ENCODE assay signal across 24 mouse cellular contexts in genomic region chr10:30000836-30001235, GRCm38 (mm10).
DNase-seq lines count a peak whose midpoint lies in the region; ATAC-seq and TF ChIP-seq lines count a peak whose summit lies in the region.
"Had no signal": no experiment of that assay in that cellular context is flagged by ENCODE, and none has a peak within 500 bp of the region (broad histone marks: within the 10 kb centered on the region; RNA-seq: fewer than 3 reads in every experiment).

No protein-coding gene starts in this region.

- no peaks in the 10 kb centered on the region for H3K27me3 ChIP-seq in liver, embryonic 13.5 days
- no peaks in the 10 kb centered on the region for H3K27me3 ChIP-seq in stomach, embryonic 15.5 days (replicated peaks)
- no peaks in the 10 kb centered on the region for H3K27me3 ChIP-seq in stomach, postnatal 0 days (ENCODE audit: control insufficient read depth, insufficient read depth, low read length)
- H3K27me3 ChIP-seq in liver, postnatal 0 days (ENCODE audit: insufficient read depth, low read length): no peaks in the 10 kb centered on the region
- H3K27me3 ChIP-seq: embryonic facial prominence, embryonic 12.5 days; embryonic facial prominence, embryonic 15.5 days; forebrain, embryonic 13.5 days; hindbrain, embryonic 12.5 days; hindbrain, embryonic 15.5 days had no signal

- TF ChIP-seq CTCF in stomach, postnatal 0 days (IDR thresholded peaks at IDR 0.05; ENCODE audit: low read depth): no peak
- no peak for TF ChIP-seq CTCF in liver, postnatal 0 days (IDR thresholded peaks at IDR 0.05; ENCODE audit: low read depth)

- no peak overlapping the region for H3K4me3 ChIP-seq in liver, embryonic 13.5 days (replicated peaks)
- no peak overlapping the region for H3K4me3 ChIP-seq in stomach, embryonic 15.5 days (replicated peaks)
- no peak overlapping the region for H3K4me3 ChIP-seq in stomach, postnatal 0 days (ENCODE audit: low read depth, low read length)
- no peak overlapping the region for H3K4me3 ChIP-seq in liver, postnatal 0 days (ENCODE audit: low read depth, low read length)
- H3K4me3 ChIP-seq: embryonic facial prominence, embryonic 12.5 days; embryonic facial prominence, embryonic 15.5 days; forebrain, embryonic 10.5 days; forebrain, embryonic 13.5 days; hindbrain, embryonic 12.5 days; hindbrain, embryonic 15.5 days had no signal

- no peak for DNase-seq in liver, embryonic 13.5 days
- no peak for DNase-seq in liver
- no peak for DNase-seq in stomach, postnatal 0 days (ENCODE audit: low spot score)
- peak; percentile 54 for DNase-seq in fibroblast of lung, adult 2 months (ENCODE audit: low read depth)
- DNase-seq in liver, postnatal 0 days: no peak
- DNase-seq in adrenal gland, adult 8-10 months: no peak
- no peak for DNase-seq in cerebellum, postnatal 36 days
- DNase-seq: adrenal gland, postnatal 10 days; adrenal gland, postnatal 36 days; cerebellum, adult 18-20 months; cerebellum, adult 9-10 months; cerebellum, postnatal 14 days; gastrocnemius, postnatal 10 days; gastrocnemius, postnatal 36 days had no signal

- H3K9ac ChIP-seq in liver, embryonic 13.5 days: no peak overlapping the region
- H3K9ac ChIP-seq in stomach, embryonic 15.5 days: no peak overlapping the region
- H3K9ac ChIP-seq in stomach, postnatal 0 days (ENCODE audit: low read length): no peak overlapping the region
- no peak overlapping the region for H3K9ac ChIP-seq in liver, postnatal 0 days (replicated peaks)
- H3K9ac ChIP-seq: embryonic facial prominence, embryonic 12.5 days; embryonic facial prominence, embryonic 15.5 days; forebrain, embryonic 13.5 days; hindbrain, embryonic 12.5 days; hindbrain, embryonic 15.5 days had no signal

- no peaks in the 10 kb centered on the region for H3K9me3 ChIP-seq in liver, embryonic 13.5 days (replicated peaks)
- no peaks in the 10 kb centered on the region for H3K9me3 ChIP-seq in stomach, embryonic 15.5 days
- H3K9me3 ChIP-seq in stomach, postnatal 0 days (ENCODE audit: control insufficient read depth, low read length): no peaks in the 10 kb centered on the region
- no peaks in the 10 kb centered on the region for H3K9me3 ChIP-seq in liver, postnatal 0 days (ENCODE audit: low read length)
- H3K9me3 ChIP-seq: embryonic facial prominence, embryonic 12.5 days; embryonic facial prominence, embryonic 15.5 days; forebrain, embryonic 10.5 days; forebrain, embryonic 13.5 days; hindbrain, embryonic 12.5 days; hindbrain, embryonic 15.5 days had no signal

- ATAC-seq in liver, embryonic 13.5 days (ENCODE audit: low read depth): peak; percentile 55; the same call in 1 of the 2 replicates
- peak; percentile 63; the same call in 1 of the 2 replicates for ATAC-seq in stomach, embryonic 15.5 days (ENCODE audit: insufficient read depth, low FRiP score, low read depth)
- ATAC-seq in stomach, postnatal 0 days (ENCODE audit: low FRiP score, low TSS enrichment): no peak
- peak; percentile 85 for ATAC-seq in liver, postnatal 0 days
- ATAC-seq: CD4-positive, CD25-positive, alpha-beta regulatory T cell, adult 4 months; forebrain, embryonic 13.5 days; forebrain, embryonic 16.5 days had no signal

- H3K4me2 ChIP-seq in liver, embryonic 13.5 days: no peak overlapping the region
- no peak overlapping the region for H3K4me2 ChIP-seq in stomach, embryonic 15.5 days
- no peak overlapping the region for H3K4me2 ChIP-seq in stomach, postnatal 0 days (replicated peaks; ENCODE audit: low read depth)
- no peak overlapping the region for H3K4me2 ChIP-seq in liver, postnatal 0 days (ENCODE audit: low read depth, low read length)
- H3K4me2 ChIP-seq: embryonic facial prominence, embryonic 12.5 days; embryonic facial prominence, embryonic 15.5 days; forebrain, embryonic 13.5 days; heart, embryonic 11.5 days; hindbrain, embryonic 12.5 days; hindbrain, embryonic 15.5 days had no signal

- H3K27ac ChIP-seq in liver, embryonic 13.5 days: no peak overlapping the region
- no peak overlapping the region for H3K27ac ChIP-seq in stomach, embryonic 15.5 days
- no peak overlapping the region for H3K27ac ChIP-seq in stomach, postnatal 0 days (replicated peaks)
- H3K27ac ChIP-seq in liver, postnatal 0 days (ENCODE audit: low read depth): no peak overlapping the region; the same call in 1 of the 2 replicates
- H3K27ac ChIP-seq: embryonic facial prominence, embryonic 12.5 days; embryonic facial prominence, embryonic 15.5 days; forebrain, embryonic 10.5 days; forebrain, embryonic 13.5 days; hindbrain, embryonic 12.5 days; hindbrain, embryonic 15.5 days had no signal

- H3K36me3 ChIP-seq in liver, embryonic 13.5 days: no peaks in the 10 kb centered on the region
- H3K36me3 ChIP-seq in stomach, embryonic 15.5 days: no peaks in the 10 kb centered on the region
- no peaks in the 10 kb centered on the region for H3K36me3 ChIP-seq in stomach, postnatal 0 days (ENCODE audit: control insufficient read depth, insufficient read depth, low read length)
- no peaks in the 10 kb centered on the region for H3K36me3 ChIP-seq in liver, postnatal 0 days (replicated peaks; ENCODE audit: insufficient read depth, low read length)
- H3K36me3 ChIP-seq: embryonic facial prominence, embryonic 12.5 days; embryonic facial prominence, embryonic 15.5 days; forebrain, embryonic 10.5 days; hindbrain, embryonic 12.5 days; hindbrain, embryonic 15.5 days had no signal

- no peak for TF ChIP-seq EP300 in stomach, postnatal 0 days (optimal IDR thresholded peaks at IDR 0.05)
- TF ChIP-seq EP300 in liver, postnatal 0 days (IDR thresholded peaks at IDR 0.05; ENCODE audit: low read depth): no peak

- 69% methylated on average over 2 of the region's 2 CpGs for WGBS in liver, embryonic 13.5 days (ENCODE audit: insufficient replicate concordance)
- WGBS in stomach, embryonic 15.5 days: 54% methylated on average over 2 of the region's 2 CpGs
- WGBS in stomach, postnatal 0 days: 45% methylated on average over 2 of the region's 2 CpGs
- 57% methylated on average over 2 of the region's 2 CpGs for WGBS in liver, postnatal 0 days (ENCODE audit: insufficient replicate concordance)

- no peaks in the 10 kb centered on the region for H3K4me1 ChIP-seq in liver, embryonic 13.5 days (replicated peaks)
- H3K4me1 ChIP-seq in stomach, embryonic 15.5 days: no peaks in the 10 kb centered on the region
- no peaks in the 10 kb centered on the region for H3K4me1 ChIP-seq in stomach, postnatal 0 days (replicated peaks; ENCODE audit: control insufficient read depth, insufficient read depth)
- H3K4me1 ChIP-seq in liver, postnatal 0 days (ENCODE audit: insufficient read depth): no peaks in the 10 kb centered on the region
- H3K4me1 ChIP-seq: embryonic facial prominence, embryonic 12.5 days; embryonic facial prominence, embryonic 15.5 days; forebrain, embryonic 10.5 days; forebrain, embryonic 13.5 days; hindbrain, embryonic 12.5 days; hindbrain, embryonic 15.5 days had no signal
